Mouse (Mus musculus) thymus, postnatal 0 days (tissue): ENCODE data around the gene Anks6. TPM values are rescaled to one million over a fixed set of nuclear protein-coding genes. Genes with fewer than 3 reads are reported as not detected.
"Not testable (repeated sequence)": the region's sequence is repeated elsewhere in the genome, so short reads cannot be mapped to it uniquely, and the experiment has no call there.

Source experiments
- DNase-seq: peaks from one replicate; pipeline ENCODE4 v3.0.0-alpha.2; 2015; ENCODE audit warnings: low spot score
- polyA plus RNA-seq: library from polyadenylated mRNA; unstranded; fragments of >200 nt; fragmentation: Nextera tagmentation; extraction: Ambion mirVana; gene quantifications from 2 replicates; pipeline ENCODE4 v1.2.1, GENCODE M21; 2015

Gene Anks6
- polyA plus RNA-seq = 0.94 and 0.99 TPM in 2 replicates

DNA sequence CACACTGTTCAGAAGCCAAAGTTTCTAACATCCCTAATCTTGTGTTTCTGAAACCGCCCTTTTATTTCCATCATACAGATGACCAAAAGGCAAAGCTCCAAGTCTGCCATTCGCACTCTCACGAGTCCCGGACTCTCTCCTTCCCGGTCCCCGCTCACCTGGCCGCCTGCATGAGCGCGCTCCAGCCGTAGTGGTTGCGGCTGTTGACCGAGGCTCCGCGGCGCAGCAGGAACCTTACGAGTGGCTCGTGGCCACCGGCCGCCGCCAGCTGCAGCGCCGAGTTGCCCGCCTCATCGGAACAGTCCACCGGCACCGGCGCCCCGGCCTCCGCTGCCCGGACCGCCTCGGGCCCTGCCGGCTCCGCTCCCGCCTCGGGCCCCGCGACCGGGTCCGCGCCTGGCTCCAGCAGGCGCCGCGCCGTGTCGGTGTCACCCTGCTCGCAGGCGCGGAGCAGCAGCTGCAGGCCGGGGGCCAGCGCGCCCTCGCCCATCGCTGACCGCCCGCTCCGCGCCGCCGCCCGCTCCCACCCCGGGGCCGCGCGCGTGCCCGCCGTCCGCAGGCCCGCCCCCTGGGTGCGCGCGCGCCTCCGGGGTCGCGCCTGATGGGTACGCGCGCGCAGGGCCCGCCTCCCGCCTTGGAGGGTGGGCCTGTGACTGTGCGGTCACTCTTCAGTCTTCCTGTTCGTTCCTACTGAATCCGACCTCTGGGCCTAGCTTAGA, at the start of gene Anks6:
Gene Anks6, minus strand, starts transcription at position 637 of the 719 bp plus-strand sequence.
- DNase-seq = peak; percentile 40

DNA sequence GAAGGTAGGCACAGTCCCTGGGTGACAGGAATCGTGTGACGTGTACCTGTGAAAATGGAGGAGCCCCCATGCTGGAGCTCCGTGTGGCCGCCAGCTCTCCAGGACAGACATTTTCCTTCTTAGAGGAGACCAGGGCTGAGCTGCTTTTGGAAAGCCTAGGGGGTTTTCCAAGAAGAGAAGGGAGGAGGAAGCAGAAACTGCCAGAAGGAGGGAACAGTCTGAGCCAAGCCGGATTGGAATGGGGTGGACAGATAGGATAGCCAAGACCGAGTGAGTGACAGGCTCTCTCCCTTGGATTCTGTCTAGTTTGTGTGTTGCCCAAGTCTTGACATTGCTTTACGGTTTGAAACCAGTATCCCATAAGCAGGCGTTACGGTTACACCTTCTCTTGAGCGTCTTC, 46.3 kb upstream of the Anks6 start:
- DNase-seq = no peak

DNA sequence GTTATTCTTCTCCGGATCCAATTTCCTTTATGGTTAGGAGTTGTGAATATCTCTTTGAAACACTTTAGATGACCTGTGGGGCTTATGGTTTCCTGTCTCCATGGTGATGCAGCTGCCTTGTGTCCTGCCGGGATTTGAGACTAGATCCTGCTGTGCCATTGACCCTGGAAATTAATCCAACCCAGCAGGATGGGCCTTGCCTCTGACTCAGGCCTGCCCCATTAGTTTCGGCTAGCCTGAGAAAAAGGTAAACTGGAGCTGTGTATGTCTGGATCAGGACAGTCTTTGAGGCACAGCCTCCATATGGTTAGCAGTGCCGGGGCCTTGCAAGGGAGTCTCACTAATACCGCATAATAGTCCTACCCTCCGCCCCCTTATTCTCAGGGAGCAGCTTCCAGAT, 36.4 kb upstream of the Anks6 start:
- DNase-seq = no peak

DNA sequence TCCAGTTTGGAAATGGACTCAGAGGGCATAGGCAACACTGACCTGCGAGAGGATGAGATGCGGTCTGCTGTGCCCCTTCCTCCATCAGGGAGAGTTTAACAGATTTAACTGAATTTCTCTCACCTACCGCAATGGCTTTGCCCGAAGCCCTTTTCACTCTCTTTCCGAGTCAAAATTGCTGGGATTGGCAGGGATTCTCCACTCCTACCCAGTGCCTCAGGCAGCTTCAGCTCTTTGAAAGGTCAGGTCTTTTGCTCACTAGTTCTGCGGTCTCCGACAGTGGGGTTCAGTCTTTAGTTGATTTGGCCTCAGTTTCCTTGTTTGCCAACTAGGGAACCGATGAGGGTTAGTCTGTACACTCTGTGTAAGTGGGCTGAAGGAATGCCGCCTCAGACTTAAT, 35.9 kb upstream of the Anks6 start:
- no peak for DNase-seq

DNA sequence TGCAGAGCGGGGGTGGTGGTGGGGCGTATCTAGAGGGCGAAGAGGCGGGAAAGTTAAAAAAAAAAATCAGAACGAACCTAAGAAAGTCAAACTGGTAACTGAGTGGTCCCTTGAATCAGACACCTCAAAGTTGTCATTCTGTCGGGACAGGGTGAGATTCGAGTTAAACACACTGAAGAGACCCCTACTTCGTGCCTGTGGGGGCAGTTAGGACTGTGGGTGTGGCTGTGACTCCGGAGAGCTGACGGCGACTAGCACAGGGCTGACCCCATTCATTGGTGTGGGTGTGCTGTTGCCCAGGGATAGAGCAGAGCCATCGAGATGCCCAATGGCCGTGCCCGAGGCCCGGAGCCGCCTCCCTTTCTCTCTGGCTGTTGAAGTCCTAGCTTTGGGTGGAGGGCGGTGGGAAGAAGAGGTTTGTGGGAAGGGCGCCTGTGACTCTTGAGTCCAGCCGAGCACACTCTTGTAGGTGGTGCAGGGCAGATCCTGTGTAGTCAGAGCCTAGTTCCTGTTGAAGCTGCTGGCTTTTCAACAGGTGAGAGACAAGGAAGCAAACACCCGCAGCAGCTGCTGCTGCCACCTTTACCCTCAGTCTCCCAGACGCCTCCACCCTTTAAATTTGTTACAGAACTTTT, 35.3 kb upstream of the Anks6 start:
- peak; percentile 38 for DNase-seq

DNA sequence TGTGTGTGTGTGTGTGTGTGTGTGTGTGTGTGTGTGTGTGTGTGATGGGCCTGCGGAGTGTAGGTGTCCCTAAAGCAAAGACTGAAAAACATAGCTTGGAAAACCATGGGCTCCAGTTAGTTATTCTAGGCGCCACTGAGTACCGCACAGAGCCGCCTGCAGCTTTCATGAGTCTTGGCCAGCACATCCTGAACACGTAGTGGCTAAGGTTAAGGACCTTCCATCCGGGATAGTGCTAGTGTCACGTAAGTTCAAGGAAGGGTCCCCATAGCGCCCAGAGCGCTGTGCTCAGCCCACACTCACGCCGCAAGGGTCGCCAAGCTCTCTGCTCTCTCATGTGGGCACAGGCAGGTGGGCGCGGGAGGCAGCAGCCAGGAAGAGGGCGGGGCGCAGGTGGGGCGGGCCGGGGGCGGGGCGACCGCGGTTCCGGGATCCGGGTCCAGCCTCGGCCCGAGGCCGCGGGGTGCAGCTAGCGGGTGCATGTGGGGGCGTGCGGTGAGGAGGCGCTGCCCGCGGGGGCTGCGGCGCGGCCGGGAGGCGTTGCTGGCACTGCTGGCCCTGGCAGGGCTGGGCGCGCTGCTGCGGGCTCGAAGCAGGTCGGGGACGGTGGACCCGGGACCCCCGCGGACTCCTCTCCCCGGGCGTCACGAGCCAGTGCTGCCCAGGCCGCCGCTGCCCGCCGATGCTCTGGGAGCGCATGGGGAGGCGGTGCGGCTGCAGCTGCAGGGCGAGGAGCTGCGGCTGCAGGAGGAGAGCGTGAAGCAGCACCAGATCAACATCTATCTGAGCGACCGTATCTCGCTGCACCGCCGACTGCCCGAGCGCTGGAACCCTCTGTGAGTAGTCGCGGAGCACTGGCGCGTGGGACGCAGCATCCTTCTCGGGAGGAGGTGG, 34.5 kb upstream of the Anks6 start, which contains the start of gene Galnt12:
Gene Galnt12, plus strand, starts transcription at position 417 of the 894 bp plus-strand sequence.
- DNase-seq = peak; percentile 75

DNA sequence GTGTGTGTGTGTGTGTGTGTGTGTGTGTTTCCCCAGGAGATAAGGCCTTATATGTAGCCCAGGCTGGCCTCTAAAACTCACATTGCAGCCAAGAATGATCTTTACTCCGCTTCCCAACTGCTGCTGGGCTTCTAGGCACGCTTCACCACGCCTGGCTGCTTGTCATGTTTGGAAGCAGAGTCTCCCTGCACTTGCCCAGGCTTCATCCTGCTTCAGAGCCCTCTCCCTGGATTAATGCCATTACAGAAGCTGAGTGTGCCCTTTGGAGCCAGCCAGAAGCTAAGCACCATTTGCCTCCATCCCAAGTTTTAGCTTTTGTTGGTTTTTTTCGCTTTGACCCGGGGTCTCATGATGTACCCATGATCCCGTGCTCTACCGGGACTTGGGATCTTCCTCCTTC, 31.4 kb upstream of the Anks6 start:
- DNase-seq = no peak

DNA sequence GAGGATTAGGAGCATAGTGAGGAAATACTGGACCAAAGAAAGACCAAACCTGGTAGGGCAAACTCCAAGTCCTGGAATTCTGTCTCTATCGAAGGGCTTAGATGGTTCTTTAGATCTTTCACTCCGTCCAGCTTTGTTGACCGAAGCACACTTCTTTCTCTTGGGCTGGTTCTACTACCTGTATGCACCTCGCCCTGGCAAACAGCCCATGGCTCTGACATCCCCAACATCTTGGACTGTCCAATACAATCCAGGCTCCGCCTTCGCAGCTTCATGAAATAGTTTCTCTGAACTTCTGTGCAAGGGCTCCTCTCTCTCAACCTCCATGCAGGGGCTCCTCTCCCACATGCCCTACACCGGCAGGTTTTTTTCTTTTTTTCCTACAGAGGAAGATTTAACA, 26.6 kb upstream of the Anks6 start:
- no peak for DNase-seq

DNA sequence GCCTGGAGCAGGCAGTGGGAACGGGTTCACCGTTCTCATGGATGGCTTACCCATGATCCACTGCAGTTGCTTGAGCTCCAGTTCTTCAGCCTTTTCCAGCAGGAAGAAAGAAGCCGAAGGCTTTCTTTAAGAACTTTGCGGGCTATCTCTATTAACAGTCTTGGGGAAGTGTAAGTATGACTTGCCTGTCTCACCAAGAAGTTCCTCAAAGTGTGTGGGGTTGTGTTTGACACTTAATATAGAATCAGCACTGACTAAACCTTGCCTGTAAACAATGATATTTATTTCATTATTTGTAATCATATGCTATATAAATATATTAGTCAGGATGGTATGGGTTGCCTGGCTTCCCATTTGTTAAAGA, 23.4 kb upstream of the Anks6 start:
- no peak for DNase-seq

DNA sequence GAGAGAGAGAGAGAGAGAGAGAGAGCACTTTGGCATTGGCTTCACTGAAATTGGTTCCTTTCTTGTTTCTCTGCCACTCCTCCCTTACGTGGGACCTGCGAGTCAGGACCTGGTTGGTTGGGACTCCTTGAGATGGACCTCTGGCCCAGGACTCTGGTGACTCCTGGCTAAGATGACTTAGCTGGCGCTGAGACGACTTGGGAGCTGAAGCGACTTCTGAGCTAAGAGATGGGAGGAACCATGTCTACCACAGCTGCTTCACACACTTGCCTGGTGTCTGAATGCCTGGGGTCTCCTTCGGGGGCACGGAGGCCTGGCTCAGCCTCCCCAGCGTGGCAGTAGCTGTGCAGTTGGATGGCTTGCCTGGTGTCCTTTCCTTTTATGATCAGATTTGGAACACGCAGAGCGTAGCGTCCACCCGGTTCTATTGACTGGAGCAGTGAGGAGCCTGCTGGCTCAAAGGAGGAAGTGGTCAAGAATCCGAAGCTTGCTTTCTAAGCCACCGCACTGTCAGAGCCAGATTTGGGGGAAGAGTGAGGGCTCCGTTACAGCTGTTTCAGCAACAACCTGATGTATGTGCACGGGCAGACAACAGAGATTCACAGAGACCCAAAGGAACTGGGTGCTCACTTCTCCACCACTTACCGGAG, 22.9 kb upstream of the Anks6 start:
- no peak for DNase-seq

DNA sequence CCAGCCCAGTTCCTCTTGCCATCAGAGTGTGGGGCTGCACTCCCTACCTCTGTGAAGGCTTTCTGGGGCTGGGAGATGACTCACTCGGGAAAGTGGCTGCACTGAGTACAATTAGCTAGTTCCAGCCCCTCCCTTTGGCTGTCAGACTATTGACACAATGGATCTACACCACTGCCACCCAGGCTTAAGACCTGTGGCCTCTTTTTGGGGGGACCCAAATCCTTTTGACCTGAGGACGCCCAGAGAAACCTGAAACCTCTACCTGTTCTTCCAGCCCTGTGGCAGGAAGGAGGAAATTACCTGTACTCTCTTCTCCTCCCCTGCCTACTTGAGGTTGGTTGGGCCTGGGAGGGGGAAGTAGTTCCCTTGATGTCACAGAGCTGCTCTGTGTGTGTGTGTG, 17.8 kb upstream of the Anks6 start:
- DNase-seq = no peak

DNA sequence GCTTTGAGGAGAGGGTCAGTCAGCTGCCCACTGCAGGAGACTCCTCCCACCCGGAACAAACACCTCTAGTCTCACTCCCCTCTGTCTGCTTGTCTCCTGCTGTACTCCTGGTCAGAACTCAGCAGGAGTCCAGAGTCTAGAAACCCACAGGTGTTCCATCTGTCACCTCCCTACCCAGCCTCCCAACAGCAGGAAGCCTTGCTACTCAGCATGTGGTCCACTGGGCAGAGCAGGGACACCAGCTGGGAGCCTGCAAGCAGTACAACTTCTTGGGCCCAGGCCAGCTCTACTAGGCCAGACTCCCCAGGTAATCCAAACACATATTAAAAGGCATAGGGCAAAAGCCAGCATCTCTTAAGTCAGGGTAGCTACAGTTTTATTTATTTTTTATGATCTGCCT, 3.7 kb upstream of the Anks6 start:
- no peak for DNase-seq

DNA sequence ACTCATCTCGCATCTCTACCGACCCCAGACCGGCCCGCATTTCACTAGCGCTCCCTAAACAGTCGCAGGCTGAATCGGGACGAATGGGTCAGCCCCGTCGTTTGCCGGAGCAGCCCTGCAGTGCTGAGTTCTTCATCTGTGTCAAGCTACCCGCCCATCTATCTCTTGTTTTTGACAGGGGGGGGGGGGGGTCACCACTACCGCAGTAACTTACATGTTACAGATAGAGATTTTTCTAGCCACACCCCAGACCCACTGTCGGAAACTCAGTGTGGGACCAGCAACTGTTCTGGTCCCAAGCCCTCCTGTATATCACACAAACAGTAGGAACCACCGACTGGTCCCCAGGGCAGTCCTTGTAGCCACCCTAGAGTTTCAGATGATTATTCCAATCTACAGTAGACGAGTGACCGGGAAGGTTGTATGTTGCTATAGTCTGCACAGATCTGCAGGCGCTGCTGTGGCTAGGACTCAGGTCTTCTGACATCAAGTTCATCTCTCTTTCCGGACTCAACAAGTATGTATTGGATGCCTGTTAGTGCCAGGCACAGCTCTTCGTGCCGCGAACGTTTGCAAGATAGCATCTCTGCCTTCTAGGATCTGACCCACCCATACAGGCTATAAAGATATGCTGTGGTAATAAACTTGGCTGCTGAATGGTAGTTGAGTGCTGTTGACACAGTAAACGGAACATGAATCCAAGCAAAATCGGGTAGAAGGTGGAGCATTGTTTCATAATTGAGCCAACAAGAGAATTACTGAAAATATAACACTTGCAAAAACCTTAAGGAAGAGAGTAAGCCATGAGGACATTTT, 491 bp upstream of the Anks6 start:
- DNase-seq = no peak

DNA sequence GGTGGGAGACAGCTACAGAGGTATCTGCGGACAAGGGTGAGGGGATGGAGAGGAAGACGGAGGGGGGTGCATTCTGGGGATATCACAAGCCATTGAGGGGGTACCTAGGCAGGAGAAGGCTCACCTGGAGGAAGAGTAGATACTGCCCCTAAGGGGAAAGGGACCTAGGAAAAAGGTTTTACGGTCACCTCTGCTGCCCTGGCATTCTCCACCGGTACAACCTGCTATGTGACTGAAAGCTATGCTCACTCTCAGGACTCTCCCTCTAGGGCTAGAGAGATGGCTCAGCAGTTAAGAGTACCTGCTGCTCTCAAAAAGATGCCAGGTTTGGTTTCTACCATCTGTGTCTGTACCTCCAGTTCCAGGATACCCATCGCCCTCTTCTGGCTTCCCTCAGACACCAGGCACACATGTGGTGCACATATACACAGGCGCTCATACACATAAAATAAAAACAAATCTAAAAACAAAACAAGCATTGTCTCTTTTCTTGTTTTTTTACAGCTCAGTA, 1.6 kb downstream of the Anks6 start:
- DNase-seq = no peak

DNA sequence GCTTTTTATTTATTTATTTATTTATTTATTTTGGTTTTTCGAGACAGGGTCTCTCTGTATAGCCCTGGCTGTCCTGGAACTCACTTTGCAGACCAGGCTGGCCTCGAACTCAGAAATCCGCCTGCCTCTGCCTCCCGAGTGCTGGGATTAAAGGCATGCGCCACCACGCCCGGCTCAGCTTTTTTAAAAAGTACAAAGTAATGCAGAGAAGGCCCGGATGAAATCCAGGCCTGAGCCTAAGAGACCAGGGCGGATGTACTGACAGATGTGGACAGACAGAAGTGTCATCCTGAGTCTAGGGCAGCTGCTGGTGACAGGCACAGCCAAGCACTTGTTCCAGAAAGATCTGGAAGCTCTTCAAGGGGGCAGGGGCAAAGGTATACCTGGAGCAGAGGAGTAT, 2.1 kb downstream of the Anks6 start:
- DNase-seq = not testable (repeated sequence)

DNA sequence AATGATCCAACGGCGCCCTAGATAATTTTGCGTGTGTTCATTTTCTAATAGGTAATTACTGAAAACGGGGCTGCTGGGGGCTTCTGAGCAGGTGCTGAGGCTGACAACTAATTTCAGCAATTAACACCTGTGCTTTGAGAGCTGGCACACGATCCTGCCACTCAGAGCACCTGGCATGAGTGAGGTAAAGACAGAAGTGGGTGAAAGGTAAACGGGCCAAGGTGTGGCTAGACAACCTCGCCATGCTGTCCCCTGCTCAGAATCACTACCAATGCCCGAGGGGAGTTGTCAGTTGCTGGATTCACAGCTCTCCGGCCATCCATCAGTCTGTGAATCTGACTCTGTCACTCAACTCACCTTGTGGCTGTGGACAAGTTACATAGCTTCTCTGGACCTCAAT, 5.3 kb downstream of the Anks6 start:
- no peak for DNase-seq

DNA sequence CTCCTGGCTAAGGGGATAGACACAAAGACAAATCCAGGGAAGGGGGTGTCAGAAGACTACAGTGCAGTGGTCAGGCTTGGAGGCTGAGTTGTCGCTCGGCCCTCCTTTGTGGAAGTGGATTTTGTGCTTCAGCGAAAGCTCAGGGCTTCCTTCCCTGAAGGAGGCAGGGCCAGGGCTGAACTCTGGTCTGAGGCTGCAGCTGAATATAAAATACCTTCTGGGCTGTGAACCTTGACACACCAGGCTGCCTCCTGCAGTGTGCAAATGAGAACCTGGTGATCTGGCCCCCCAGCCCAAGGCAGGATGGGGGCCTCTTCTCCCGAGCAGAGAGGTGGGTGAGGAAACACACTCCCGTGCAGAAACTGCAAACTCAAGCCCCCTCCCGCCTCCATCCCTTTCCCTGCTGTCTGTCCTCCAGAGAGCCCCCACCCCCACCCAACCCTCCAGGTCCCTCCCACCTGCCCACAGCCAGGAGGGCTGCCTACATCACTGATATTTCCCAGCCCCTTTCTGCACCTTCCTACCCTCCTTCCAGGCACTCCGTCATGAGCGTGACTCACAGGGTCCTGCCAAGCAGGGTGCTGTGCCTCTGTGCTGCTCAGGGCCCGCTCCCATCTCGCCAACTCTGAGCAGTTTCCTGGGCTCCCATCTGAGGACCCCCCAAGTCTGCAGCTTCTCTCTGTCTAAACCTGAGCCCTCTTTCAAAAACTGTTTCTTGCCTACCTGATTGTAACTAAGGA, 6.4 kb downstream of the Anks6 start:
- DNase-seq = no peak

DNA sequence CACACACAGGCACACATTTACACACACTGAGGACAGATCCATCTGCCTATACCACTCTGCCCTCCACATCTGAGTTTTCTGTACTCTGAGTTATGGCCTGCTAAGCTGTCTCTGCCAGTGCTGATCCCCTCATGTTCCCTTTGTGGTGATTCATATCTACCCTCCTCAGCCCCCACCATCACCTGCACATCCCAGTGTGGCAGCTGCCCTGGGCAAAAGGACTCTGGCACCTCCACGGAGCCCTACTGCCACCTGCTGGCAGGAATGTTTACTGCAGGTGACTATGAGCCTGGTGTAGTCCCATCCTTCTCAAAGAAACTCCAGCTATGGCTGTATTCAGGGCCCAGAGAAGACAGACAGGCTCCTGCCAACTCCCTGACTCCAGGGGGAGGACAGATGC, 7.1 kb downstream of the Anks6 start:
- DNase-seq = peak; percentile 79

DNA sequence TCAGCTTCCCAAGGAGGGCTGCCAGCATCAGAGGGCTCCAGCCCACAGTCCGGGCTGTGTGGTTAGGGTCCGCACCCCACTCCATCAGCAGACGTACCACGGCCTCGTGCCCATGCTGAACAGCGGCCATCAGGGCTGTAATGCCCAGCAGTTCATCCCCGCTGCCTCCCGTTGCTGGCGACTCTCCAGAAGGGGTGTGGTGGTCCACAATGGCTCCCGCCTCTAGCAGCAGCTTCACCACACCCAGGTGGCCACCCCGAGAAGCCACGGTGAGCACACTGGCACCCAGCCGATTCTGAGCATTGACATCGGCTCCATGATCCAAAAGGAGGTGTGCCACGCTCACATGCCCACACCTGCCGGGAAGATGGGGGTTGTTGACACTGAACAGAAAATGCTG, 8.0 kb downstream of the Anks6 start:
- DNase-seq = no peak

DNA sequence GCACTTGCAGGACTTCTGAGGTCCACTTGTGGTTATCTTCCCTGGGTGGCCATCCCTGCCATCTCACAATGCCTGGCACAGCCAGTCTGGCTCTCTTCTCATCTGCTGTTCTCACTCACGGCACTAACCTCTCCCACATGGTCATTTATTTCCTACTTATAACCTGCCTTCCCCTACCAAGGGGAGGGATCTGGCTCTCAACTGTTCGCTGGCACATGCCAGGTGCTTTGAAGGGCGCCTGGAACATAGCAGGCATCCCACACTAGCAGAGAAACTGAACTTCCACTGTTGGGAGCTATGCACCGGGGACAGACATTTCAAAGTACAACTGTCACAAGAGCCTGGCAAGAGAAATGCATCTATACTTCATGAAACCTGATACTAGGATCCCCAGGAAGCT, 9.5 kb downstream of the Anks6 start:
- DNase-seq = no peak
